ENCODE assay signal across 21 mouse cellular contexts in genomic region chr9:56107527-56107926, GRCm38 (mm10). TPM values are rescaled to one million over a fixed set of nuclear protein-coding genes. Genes with fewer than 3 reads are reported as not detected.
DNase-seq lines count a peak whose midpoint lies in the region; ATAC-seq and TF ChIP-seq lines count a peak whose summit lies in the region.
"Had no signal": no experiment of that assay in that cellular context is flagged by ENCODE, and none has a peak within 500 bp of the region (broad histone marks: within the 10 kb centered on the region; RNA-seq: fewer than 3 reads in every experiment).

No protein-coding gene starts in this region.

- TF ChIP-seq POLR2A in bone marrow macrophage, adult 2 months (IDR thresholded peaks at IDR 0.05; ENCODE audit: borderline replicate concordance, low read depth, low read length) = no peak

- DNase-seq in liver, embryonic 13.5 days = no peak
- no peak for DNase-seq in liver
- DNase-seq in 3T3-L1 (ENCODE audit: low read depth, low spot score) = peak; percentile 90
- no peak for DNase-seq in ES-E14 (ENCODE audit: low read depth, low spot score)
- no peak for DNase-seq in midbrain, postnatal 0 days (ENCODE audit: low spot score)
- no peak for DNase-seq in urinary bladder, postnatal 36 days (ENCODE audit: low spot score in 2 of 2)
- no peak for DNase-seq in adrenal gland, postnatal 4 days (ENCODE audit: low spot score in 2 of 2)
- DNase-seq: adrenal gland, postnatal 10 days; cerebellum, adult 11-12 months; cerebellum, postnatal 36 days; gastrocnemius, postnatal 14 days; kidney, adult 18-20 months; right cerebral cortex, postnatal 14 days; spleen, adult 18-20 months; thymus, adult 2 months had no signal

- H3K9me3 ChIP-seq in liver, embryonic 13.5 days (replicated peaks) = no peaks in the 10 kb centered on the region
- no peaks in the 10 kb centered on the region for H3K9me3 ChIP-seq in ES-E14 (ENCODE audit: control insufficient read depth, insufficient read depth, low read depth, low read length)
- H3K9me3 ChIP-seq in midbrain, postnatal 0 days (ENCODE audit: low read length) = no peaks in the 10 kb centered on the region
- H3K9me3 ChIP-seq: forebrain, embryonic 12.5 days; limb, embryonic 15.5 days; lung, embryonic 15.5 days; midbrain, embryonic 15.5 days had no signal

- H3K36me3 ChIP-seq in liver, embryonic 13.5 days = no peaks in the 10 kb centered on the region
- no peaks in the 10 kb centered on the region for H3K36me3 ChIP-seq in ES-E14 (ENCODE audit: control insufficient read depth, insufficient read depth, low read length, poor library complexity, severe bottlenecking)
- H3K36me3 ChIP-seq in midbrain, postnatal 0 days (ENCODE audit: insufficient read depth, low read length) = no peaks in the 10 kb centered on the region
- H3K36me3 ChIP-seq: forebrain, embryonic 12.5 days; limb, embryonic 15.5 days; lung, embryonic 15.5 days; midbrain, embryonic 15.5 days had no signal

- H3K27ac ChIP-seq in liver, embryonic 13.5 days = no peak overlapping the region
- no peak overlapping the region for H3K27ac ChIP-seq in ES-E14 (ENCODE audit: insufficient read depth, low read depth, low read length, poor library complexity, severe bottlenecking)
- peak overlapping the region; percentile 85 for H3K27ac ChIP-seq in bone marrow macrophage, adult 2 months (ENCODE audit: insufficient read depth, low read depth, low read length)
- H3K27ac ChIP-seq in midbrain, postnatal 0 days (ENCODE audit: low read depth, low read length) = no peak overlapping the region
- H3K27ac ChIP-seq: forebrain, embryonic 12.5 days; kidney, postnatal 0 days; limb, embryonic 15.5 days; lung, embryonic 15.5 days; midbrain, embryonic 15.5 days had no signal

- in situ Hi-C loops in ES-E14 (cut with MboI; ENCODE audit: low sequenced_read_pairs in 2 of 2, unreplicated experiment in 2 of 2) = no loop called here

- H3K9ac ChIP-seq in liver, embryonic 13.5 days = no peak overlapping the region
- no peak overlapping the region for H3K9ac ChIP-seq in ES-E14 (ENCODE audit: insufficient read depth, low read depth, low read length, poor library complexity, severe bottlenecking)
- H3K9ac ChIP-seq in midbrain, postnatal 0 days (replicated peaks; ENCODE audit: low read length, poor library complexity, severe bottlenecking) = no peak overlapping the region
- H3K9ac ChIP-seq: forebrain, embryonic 12.5 days; limb, embryonic 15.5 days; lung, embryonic 15.5 days; midbrain, embryonic 15.5 days had no signal

- no peak overlapping the region for H3K4me3 ChIP-seq in liver, embryonic 13.5 days (replicated peaks)
- no peak overlapping the region for H3K4me3 ChIP-seq in ES-E14 (ENCODE audit: insufficient read depth in 1 of 2, low read depth in 1 of 2, low read length in 2 of 2, poor library complexity in 1 of 2, severe bottlenecking in 1 of 2)
- no peak overlapping the region for H3K4me3 ChIP-seq in bone marrow macrophage, adult 2 months (ENCODE audit: insufficient read depth, low read length)
- H3K4me3 ChIP-seq in midbrain, postnatal 0 days (ENCODE audit: low read depth, low read length) = no peak overlapping the region
- H3K4me3 ChIP-seq: forebrain, embryonic 12.5 days; limb, embryonic 15.5 days; lung, embryonic 15.5 days; midbrain, embryonic 15.5 days had no signal

- no peak for TF ChIP-seq CTCF in bone marrow macrophage, adult 2 months (IDR thresholded peaks at IDR 0.05; ENCODE audit: low read depth, low read length)
- no peak for TF ChIP-seq CTCF in midbrain, postnatal 0 days (IDR thresholded peaks at IDR 0.05)

- peaks cover 12% of the 10 kb centered on the region for H3K4me1 ChIP-seq in liver, embryonic 13.5 days (replicated peaks)
- peaks cover 2 to 11% of the 10 kb centered on the region in 2 experiments; a peak in 3 of 4 replicates for H3K4me1 ChIP-seq in ES-E14 (ENCODE audit: control insufficient read depth in 2 of 2, insufficient read depth in 2 of 2, low read length in 2 of 2, poor library complexity in 1 of 2)
- peaks cover 86% of the 10 kb centered on the region for H3K4me1 ChIP-seq in bone marrow macrophage, adult 2 months (ENCODE audit: control insufficient read depth, insufficient read depth, low read length)
- H3K4me1 ChIP-seq in midbrain, postnatal 0 days (ENCODE audit: insufficient read depth, low read length) = no peaks in the 10 kb centered on the region
- H3K4me1 ChIP-seq: forebrain, embryonic 12.5 days; lung, embryonic 15.5 days; midbrain, embryonic 15.5 days had no signal

- 0 out of 2 replicates have a peak, but pooled peaks have one; percentile 9 for ATAC-seq in liver, embryonic 13.5 days (ENCODE audit: low read depth)
- ATAC-seq in midbrain, postnatal 0 days (ENCODE audit: low FRiP score) = no peak
- ATAC-seq: midbrain, embryonic 15.5 days had no signal

- H3K27me3 ChIP-seq in liver, embryonic 13.5 days = no peaks in the 10 kb centered on the region
- H3K27me3 ChIP-seq in midbrain, postnatal 0 days (ENCODE audit: insufficient read depth, low read length) = no peaks in the 10 kb centered on the region
- H3K27me3 ChIP-seq: forebrain, embryonic 12.5 days; limb, embryonic 15.5 days; lung, embryonic 15.5 days; midbrain, embryonic 15.5 days had no signal

- H3K4me2 ChIP-seq in liver, embryonic 13.5 days = no peak overlapping the region
- no peak overlapping the region for H3K4me2 ChIP-seq in midbrain, postnatal 0 days (ENCODE audit: low read depth, low read length, poor library complexity, severe bottlenecking)
- H3K4me2 ChIP-seq: forebrain, embryonic 12.5 days; limb, embryonic 15.5 days; lung, embryonic 15.5 days; midbrain, embryonic 15.5 days had no signal

- 47% methylated on average over 6 of the region's 6 CpGs for WGBS in liver, embryonic 13.5 days (ENCODE audit: insufficient replicate concordance)
- WGBS in midbrain, postnatal 0 days = 76% methylated on average over 6 of the region's 6 CpGs

TF ChIP-seq in ES-E14, 5 proteins besides CTCF, POLR2A, EP300 and RAD21:
- TF ChIP-seq ZC3H11A (IDR thresholded peaks at IDR 0.05; ENCODE audit: borderline replicate concordance, low read depth, low read length) = no peak
- no peak for TF ChIP-seq HCFC1 (IDR thresholded peaks at IDR 0.05; ENCODE audit: borderline replicate concordance, insufficient read depth, low read length)
- TF ChIP-seq MAFK (IDR thresholded peaks at IDR 0.05; ENCODE audit: insufficient read depth, low read depth, low read length) = no peak
- 0 out of 2 replicates have a peak, but pooled peaks have one; percentile 10 for TF ChIP-seq CHD2 (IDR thresholded peaks at IDR 0.05; ENCODE audit: low read depth, low read length)
- no peak for TF ChIP-seq ZNF384 (IDR thresholded peaks at IDR 0.05; ENCODE audit: low read depth, low read length)

RNA-seq across cellular contexts. Expression of gene Pstpip1, which starts 17.8 kb away (rescaled TPM):
- 2.8 TPM in 2 replicates for polyA plus RNA-seq in liver, embryonic 13.5 days (2015; fragmentation: Nextera tagmentation; extraction: Ambion mirVana)
- total RNA-seq in ES-E14 (2012; rRNA removed) = 10.4 and 10.5 TPM in 2 replicates
- 163 and 182 TPM in 2 replicates for polyA plus RNA-seq in bone marrow macrophage, adult 2 months (2012; ENCODE audit: insufficient read depth, insufficient read length, missing spikeins)
- 0.44 and 1.7 TPM in 2 replicates for total RNA-seq in midbrain, postnatal 0 days (2014; rRNA removed)
- 0.70 and 0.75 TPM in 2 replicates for polyA plus RNA-seq in midbrain, postnatal 0 days (2015; fragmentation: Nextera tagmentation; extraction: Ambion mirVana)
- total RNA-seq in adrenal gland, postnatal 4 days (2021) = 1 to 10 TPM; 2.3 to 2.6 TPM

RNA-seq across cellular contexts. Expression of gene Tspan3, which starts 57.8 kb away (rescaled TPM):
- polyA plus RNA-seq in liver, embryonic 13.5 days (2015; fragmentation: Nextera tagmentation; extraction: Ambion mirVana) = 46.5 TPM in 2 replicates
- total RNA-seq in ES-E14 (2012; rRNA removed) = 158 and 228 TPM in 2 replicates
- 57.9 and 64.3 TPM in 2 replicates for polyA plus RNA-seq in bone marrow macrophage, adult 2 months (2012; ENCODE audit: insufficient read depth, insufficient read length, missing spikeins)
- 452 and 511 TPM in 2 replicates for total RNA-seq in midbrain, postnatal 0 days (2014; rRNA removed)
- polyA plus RNA-seq in midbrain, postnatal 0 days (2015; fragmentation: Nextera tagmentation; extraction: Ambion mirVana) = 674 and 710 TPM in 2 replicates
- 100 to 1,000 TPM; 164 to 171 TPM for total RNA-seq in adrenal gland, postnatal 4 days (2021)
